Mouse (Mus musculus) CH12.LX (cell line): Measurements from ENCODE around the gene Gm44511.

ENCODE experiments used
- CHD1 ChIP-seq: IDR thresholded peaks from 2 replicates; pipeline ENCODE4 v1.6.1; 2012; ENCODE audit warnings: low read depth, low read length, improper control_type of control experiment, inconsistent platforms
- CTCF ChIP-seq, 2 experiments: IDR thresholded peaks in 1 of 2; conservative IDR thresholded peaks in 1 of 2; 2 replicates each; pipeline ENCODE4 v1.5.1; 2011 to 2012; ENCODE audit warnings: low read depth in 2 of 2, low read length in 2 of 2, improper control_type of control experiment in 1 of 2, inconsistent platforms in 1 of 2, mild to moderate bottlenecking in 1 of 2, moderate library complexity in 1 of 2
- E2F4 ChIP-seq: IDR thresholded peaks from 2 replicates; pipeline ENCODE4 v1.6.1; 2011; ENCODE audit warnings: low read depth, low read length, improper control_type of control experiment; ENCODE audit not compliant: insufficient replicate concordance
- ELF1 ChIP-seq: IDR thresholded peaks from 2 replicates; pipeline ENCODE4 v1.6.1; 2014; ENCODE audit warnings: low read depth, mild to moderate bottlenecking, inconsistent platforms, low read length, improper control_type of control experiment
- EP300 ChIP-seq: IDR thresholded peaks from 2 replicates; pipeline ENCODE4 v1.6.1; 2011; ENCODE audit warnings: low read length, improper control_type of control experiment
- JUND ChIP-seq: conservative IDR thresholded peaks from 2 replicates; pipeline ENCODE4 v1.6.1; 2011; ENCODE audit warnings: low read depth, low read length, improper control_type of control experiment
- KAT2A ChIP-seq: IDR thresholded peaks from 2 replicates; pipeline ENCODE4 v1.6.1; 2012; ENCODE audit warnings: low read length, improper control_type of control experiment, inconsistent platforms; ENCODE audit not compliant: insufficient replicate concordance
- MAFK ChIP-seq: IDR thresholded peaks from 2 replicates; pipeline ENCODE4 v1.6.1; 2011; ENCODE audit warnings: low read length, improper control_type of control experiment; ENCODE audit not compliant: insufficient replicate concordance
- MAX ChIP-seq: IDR thresholded peaks from 2 replicates; pipeline ENCODE4 v1.6.1; 2011; ENCODE audit warnings: low read length, improper control_type of control experiment
- MAZ ChIP-seq: IDR thresholded peaks from 2 replicates; pipeline ENCODE4 v1.6.1; 2012; ENCODE audit warnings: low read depth, mild to moderate bottlenecking, inconsistent platforms, low read length, improper control_type of control experiment, moderate library complexity
- NRF1 ChIP-seq: IDR thresholded peaks from 2 replicates; pipeline ENCODE4 v1.6.1; 2014; ENCODE audit warnings: low read depth, mild to moderate bottlenecking, inconsistent platforms, low read length, improper control_type of control experiment, moderate library complexity
- POLR2A ChIP-seq: IDR thresholded peaks from 2 replicates; pipeline ENCODE4 v1.6.1; 2011; ENCODE audit warnings: low read depth, mild to moderate bottlenecking, improper control_type of control experiment, low read length
- POLR2AphosphoS2 ChIP-seq: IDR thresholded peaks from 2 replicates; pipeline ENCODE4 v1.6.1; 2011; ENCODE audit warnings: low read depth, low read length, improper control_type of control experiment
- UBTF ChIP-seq: IDR thresholded peaks from 2 replicates; pipeline ENCODE4 v1.6.1; 2012; ENCODE audit warnings: low read depth, mild to moderate bottlenecking, inconsistent platforms, low read length, improper control_type of control experiment, moderate library complexity

- TF ChIP-seq CTCF (conservative IDR thresholded peaks at IDR 0.05 in 1 of 2, IDR thresholded peaks at IDR 0.05 in 1 of 2; ENCODE audit: low read depth in 2 of 2, low read length in 2 of 2) (no peak), NRF1 (no peak), E2F4 (no peak), POLR2A (no peak), EP300 (peak; percentile 21; the same call in 1 of the 2 replicates), POLR2AphosphoS2 (no peak), KAT2A (no peak), JUND (no peak), MAX (no peak), CHD1 (no peak), UBTF (no peak), ELF1 (0 out of 2 replicates have a peak, but pooled peaks have one; percentile 28), MAZ (no peak), MAFK (no peak)
These were observed 29.7 kb downstream of the Gm44511 start for GRCm38 (mm10) chr6:128796321-128796955.
